ENCODE assay signal across 12 mouse cellular contexts in genomic region chr5:29477474-29478207, GRCm38 (mm10). TPM values are rescaled to one million over a fixed set of nuclear protein-coding genes. Genes with fewer than 3 reads are reported as not detected.
DNase-seq lines count a peak whose midpoint lies in the region; ATAC-seq and TF ChIP-seq lines count a peak whose summit lies in the region.
"Had no signal": no experiment of that assay in that cellular context is flagged by ENCODE, and none has a peak within 500 bp of the region (broad histone marks: within the 10 kb centered on the region; RNA-seq: fewer than 3 reads in every experiment).

No protein-coding gene starts in this region.

- TF ChIP-seq POLR2A in ES-Bruce4 (IDR thresholded peaks at IDR 0.05; ENCODE audit: insufficient read depth, low read length) = no peak

- ATAC-seq in forebrain, postnatal 0 days = peak; percentile 44
- no peak for ATAC-seq in liver, embryonic 14.5 days (ENCODE audit: insufficient read depth)
- no peak for ATAC-seq in inflammation-experienced regulatory T-cells, adult 6 months

- WGBS in forebrain, postnatal 0 days = 2% methylated on average over 68 of the region's 73 CpGs
- 1% methylated on average over 73 of the region's 73 CpGs for WGBS in liver, embryonic 14.5 days (ENCODE audit: insufficient replicate concordance)

- H3K4me2 ChIP-seq in forebrain, postnatal 0 days (ENCODE audit: low read depth) = peak overlapping the region; percentile 48
- H3K4me2 ChIP-seq in liver, embryonic 14.5 days (ENCODE audit: low read depth) = peak overlapping the region; percentile 18; the same call in 1 of the 2 replicates

- H3K27me3 ChIP-seq in ES-Bruce4 (ENCODE audit: control insufficient read depth, insufficient read depth, low read length, poor library complexity, severe bottlenecking) = peaks cover 24% of the 10 kb centered on the region
- H3K27me3 ChIP-seq in forebrain, postnatal 0 days (ENCODE audit: insufficient read depth, low read length) = peaks cover 97% of the 10 kb centered on the region
- peaks cover 93% of the 10 kb centered on the region for H3K27me3 ChIP-seq in liver, embryonic 14.5 days (ENCODE audit: control insufficient read depth, insufficient read depth, low read length)

- no peaks in the 10 kb centered on the region for H3K36me3 ChIP-seq in ES-Bruce4 (ENCODE audit: control insufficient read depth, insufficient read depth, low read length, poor library complexity, severe bottlenecking)
- H3K36me3 ChIP-seq in forebrain, postnatal 0 days (ENCODE audit: insufficient read depth) = no peaks in the 10 kb centered on the region
- H3K36me3 ChIP-seq in liver, embryonic 14.5 days (replicated peaks; ENCODE audit: control insufficient read depth, insufficient read depth, low read depth) = no peaks in the 10 kb centered on the region

- H3K9ac ChIP-seq in ES-Bruce4 (ENCODE audit: low read depth, poor library complexity, severe bottlenecking) = peak overlapping the region; percentile 73
- no peak overlapping the region for H3K9ac ChIP-seq in forebrain, postnatal 0 days
- no peak overlapping the region for H3K9ac ChIP-seq in liver, embryonic 14.5 days (replicated peaks)

- TF ChIP-seq CTCF in ES-Bruce4 (IDR thresholded peaks at IDR 0.05; ENCODE audit: low read depth, low read length) = no peak
- no peak for TF ChIP-seq CTCF in forebrain, postnatal 0 days (IDR thresholded peaks at IDR 0.05; ENCODE audit: low read depth)
- TF ChIP-seq CTCF in liver, embryonic 14.5 days (IDR thresholded peaks at IDR 0.05; ENCODE audit: low read depth) = no peak

- peak overlapping the region; percentile 85 for H3K4me3 ChIP-seq in ES-Bruce4 (ENCODE audit: low read depth, low read length)
- H3K4me3 ChIP-seq in forebrain, postnatal 0 days (ENCODE audit: low read depth, low read length) = peak overlapping the region; percentile 31
- peak overlapping the region in 1 of 2 experiments; percentile 1; a peak in 1 of 4 replicates for H3K4me3 ChIP-seq in liver, embryonic 14.5 days (ENCODE audit: insufficient read depth in 1 of 2, low read depth in 2 of 2, low read length in 2 of 2)

- H3K27ac ChIP-seq in ES-Bruce4 (ENCODE audit: insufficient read depth, low read length) = no peak overlapping the region
- no peak overlapping the region for H3K27ac ChIP-seq in forebrain, postnatal 0 days (ENCODE audit: low read depth, low read length)
- no peak overlapping the region for H3K27ac ChIP-seq in liver, embryonic 14.5 days

- 0 out of 2 replicates have a peak, but pooled peaks cover 3% of the 10 kb centered on the region for H3K9me3 ChIP-seq in ES-Bruce4 (replicated peaks; ENCODE audit: control insufficient read depth, insufficient read depth, low read length, poor library complexity, severe bottlenecking)
- no peaks in the 10 kb centered on the region for H3K9me3 ChIP-seq in forebrain, postnatal 0 days (ENCODE audit: low read length)
- no peaks in the 10 kb centered on the region for H3K9me3 ChIP-seq in liver, embryonic 14.5 days (ENCODE audit: control insufficient read depth, low read length)

- no peak for TF ChIP-seq EP300 in ES-Bruce4 (IDR thresholded peaks at IDR 0.05; ENCODE audit: insufficient read depth, low read depth, low read length)
- no peak for TF ChIP-seq EP300 in liver, embryonic 14.5 days (IDR thresholded peaks at IDR 0.05; ENCODE audit: low read depth)

- H3K4me1 ChIP-seq in ES-Bruce4 (ENCODE audit: control insufficient read depth, insufficient read depth, low read length) = no peaks in the 10 kb centered on the region
- H3K4me1 ChIP-seq in forebrain, postnatal 0 days (ENCODE audit: insufficient read depth) = no peaks in the 10 kb centered on the region
- H3K4me1 ChIP-seq in liver, embryonic 14.5 days (replicated peaks; ENCODE audit: control insufficient read depth in 2 of 2, insufficient read depth in 2 of 2, low read length in 1 of 2) = no peaks in the 10 kb centered on the region

- DNase-seq in embryo, embryonic 10.5 days (ENCODE audit: low spot score) = peak; percentile 33
- no peak for DNase-seq in embryo, embryonic 10 days (ENCODE audit: low spot score)
- no peak for DNase-seq in forebrain, postnatal 0 days
- no peak for DNase-seq in liver, embryonic 14.5 days (ENCODE audit: low read depth in 3 of 3, low spot score in 3 of 3)
- no peak for DNase-seq in frontal cortex, postnatal 36 days (ENCODE audit: low spot score in 2 of 2)
- no peak for DNase-seq in cerebellum, adult 9-10 months
- DNase-seq: cerebellum, adult 11-12 months had no signal

RNA-seq across cellular contexts. Expression of gene Mnx1, which starts 0.6 kb away (rescaled TPM):
- 0.45 and 0.88 TPM in 2 replicates for polyA plus RNA-seq in ES-Bruce4 (2011; ENCODE audit: insufficient read depth, insufficient read length, low read depth, missing spikeins)
- not detected in 2 replicates for total RNA-seq in forebrain, postnatal 0 days (2014; rRNA removed)
- not detected in 2 replicates for polyA plus RNA-seq in forebrain, postnatal 0 days (2015; fragmentation: Nextera tagmentation; extraction: Ambion mirVana)
- polyA plus RNA-seq in liver, embryonic 14.5 days (2012; rRNA removed) = not detected in 2 replicates
- not detected in 2 replicates for polyA plus RNA-seq in liver, embryonic 14.5 days (2014; fragmentation: Nextera tagmentation; extraction: Ambion mirVana)
- polyA plus RNA-seq in inflammation-experienced regulatory T-cells, adult 6 months (2017; shearing (Covaris generic)) = not detected
- total RNA-seq: layer of hippocampus, adult 18-20 months had no signal
- polyA plus RNA-seq: C2C12; spleen, adult 2 months had no signal

RNA-seq across cellular contexts. Expression of gene Nom1, which starts 43.2 kb away (rescaled TPM):
- polyA plus RNA-seq in ES-Bruce4 (2011; ENCODE audit: insufficient read depth, insufficient read length, low read depth, missing spikeins) = 12.2 and 15.0 TPM in 2 replicates
- 18.0 and 29.6 TPM in 2 replicates for total RNA-seq in forebrain, postnatal 0 days (2014; rRNA removed)
- 9.7 and 17.0 TPM in 2 replicates for polyA plus RNA-seq in forebrain, postnatal 0 days (2015; fragmentation: Nextera tagmentation; extraction: Ambion mirVana)
- 5.4 and 10.4 TPM in 2 replicates for polyA plus RNA-seq in liver, embryonic 14.5 days (2012; rRNA removed)
- 12.5 and 13.9 TPM in 2 replicates for polyA plus RNA-seq in liver, embryonic 14.5 days (2014; fragmentation: Nextera tagmentation; extraction: Ambion mirVana)
- 10 to 100 TPM in 2 of 3 experiments, 1 to 10 TPM in 1; 7.8 to 14.4 (median 11.4) TPM for polyA plus RNA-seq in inflammation-experienced regulatory T-cells, adult 6 months (2017; shearing (Covaris generic))
